Mouse (Mus musculus) C2C12 (cell line): Measurements from ENCODE around the gene H2afj. TPM values are rescaled to one million over a fixed set of nuclear protein-coding genes. Genes with fewer than 3 reads are reported as not detected.

Experiments
- H3K27me3 ChIP-seq: one replicate; pipeline ENCODE4 v1.6.1; 2011; ENCODE audit not compliant: control insufficient read depth, insufficient read depth, insufficient read length
- H3K36me3 ChIP-seq: one replicate; pipeline ENCODE4 v1.6.1; 2011; ENCODE audit not compliant: control insufficient read depth, insufficient read depth
- H3K4me3 ChIP-seq: one replicate; pipeline ENCODE4 v1.5.1; 2011; ENCODE audit warnings: mild to moderate bottlenecking, control low read depth; ENCODE audit not compliant: poor library complexity, insufficient read depth, severe bottlenecking
- H3K79me2 ChIP-seq: one replicate; pipeline ENCODE4 v1.6.1; 2011; ENCODE audit not compliant: control insufficient read depth, insufficient read depth
- H3K79me3 ChIP-seq: one replicate; pipeline ENCODE4 v1.6.1; 2011; ENCODE audit warnings: low read depth, control low read depth
- H3ac ChIP-seq: one replicate; pipeline ENCODE3; 2011; ENCODE audit warnings: low read depth; ENCODE audit not compliant: control insufficient read depth, insufficient read length
- CEBPB ChIP-seq: IDR thresholded peaks from one replicate; pipeline ENCODE4 v1.6.1; 2011; ENCODE audit warnings: low read depth, mild to moderate bottlenecking, control low read depth, moderate library complexity
- CTCF ChIP-seq: IDR thresholded peaks from one replicate; pipeline ENCODE4 v1.5.1; 2011; ENCODE audit not compliant: control insufficient read depth, insufficient read depth, insufficient read length
- FOSL1 ChIP-seq: IDR thresholded peaks from one replicate; pipeline ENCODE4 v1.8.0; 2011; ENCODE audit warnings: mild to moderate bottlenecking, low read length; ENCODE audit not compliant: poor library complexity, insufficient read depth, severe bottlenecking
- MAX ChIP-seq: IDR thresholded peaks from one replicate; pipeline ENCODE4 v1.6.1; 2011; ENCODE audit warnings: mild to moderate bottlenecking, control low read depth
- MYOD1 ChIP-seq: IDR thresholded peaks from one replicate; pipeline ENCODE4 v1.6.1; 2011; ENCODE audit warnings: low read depth; ENCODE audit not compliant: control insufficient read depth, insufficient read length
- MYOG ChIP-seq: IDR thresholded peaks from one replicate; pipeline ENCODE4 v1.6.1; 2011; ENCODE audit not compliant: control insufficient read depth, insufficient read length; ENCODE audit errors: extremely low read depth
- USF1 ChIP-seq: IDR thresholded peaks from one replicate; pipeline ENCODE4 v1.6.1; 2011; ENCODE audit warnings: low read depth, mild to moderate bottlenecking, control low read depth, moderate library complexity
- polyA plus RNA-seq: library from polyadenylated mRNA; unstranded; fragments of >200 nt; fragmentation: generic; extraction: Trizol; gene quantifications from one replicate; pipeline ENCODE4 v1.2.1, GENCODE M21; 2012; ENCODE audit warnings: missing spikeins

The H2afj gene
- polyA plus RNA-seq, 1 experiment: 322 TPM

DNA sequence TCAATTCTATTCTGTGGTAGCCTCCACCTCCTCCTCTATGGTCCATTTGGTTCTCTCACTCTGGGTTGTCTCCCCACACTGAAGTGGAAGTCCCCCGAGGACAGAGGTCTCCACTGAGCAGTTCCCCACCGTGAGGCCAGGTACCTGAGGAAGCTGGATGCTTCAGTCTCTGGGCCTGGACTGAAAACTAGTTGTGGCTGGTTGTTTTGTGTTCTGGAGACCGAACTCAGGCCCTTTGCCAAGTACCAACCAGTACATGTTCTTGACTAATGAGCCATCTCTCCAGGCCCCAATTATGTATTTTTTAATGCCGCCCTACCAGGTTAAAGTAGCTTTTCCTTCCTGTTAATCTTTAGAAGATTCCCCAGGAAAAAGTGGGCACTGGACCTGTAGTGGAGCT lies 44.3 kb downstream of the H2afj start:
- no peak overlapping the region for H3K4me3 ChIP-seq
- H3K36me3 ChIP-seq: no peaks in the 10 kb centered on the region
- no peaks in the 10 kb centered on the region for H3K27me3 ChIP-seq
- TF ChIP-seq FOSL1: no peak
- no peak for TF ChIP-seq MYOD1
- TF ChIP-seq MYOG: no peak
- TF ChIP-seq MAX: no peak
- no peak for TF ChIP-seq CTCF
- TF ChIP-seq USF1: no peak
- no peak for TF ChIP-seq CEBPB
- H3K79me3 ChIP-seq: no peaks in the 10 kb centered on the region
- no peak overlapping the region for H3ac ChIP-seq
- H3K79me2 ChIP-seq: no peaks in the 10 kb centered on the region

DNA sequence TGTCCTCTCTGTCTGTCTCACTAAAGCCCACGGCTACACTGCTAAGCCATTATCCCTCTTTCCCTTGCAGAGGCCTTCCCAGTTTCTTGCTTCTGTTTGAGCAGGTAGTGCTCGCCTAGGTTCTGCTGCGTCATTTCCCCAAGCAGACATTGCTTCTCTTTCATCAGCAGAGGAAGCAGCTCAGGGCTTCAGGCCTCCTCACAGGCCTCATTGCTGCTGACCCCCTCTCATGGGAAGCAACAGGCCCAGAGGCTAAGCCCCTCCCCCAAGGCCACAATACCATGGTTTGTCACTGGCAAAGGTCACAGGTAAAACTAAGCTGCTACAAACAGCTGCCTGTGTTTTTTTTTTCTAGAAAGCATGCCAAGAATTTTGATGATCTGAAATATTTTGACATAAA lies 44.7 kb downstream of the H2afj start:
- TF ChIP-seq FOSL1 (no peak), MYOD1 (no peak), USF1 (no peak), MYOG (no peak), CTCF (no peak), MAX (no peak), CEBPB (no peak)
- H3K27me3 ChIP-seq: no peaks in the 10 kb centered on the region
- no peaks in the 10 kb centered on the region for H3K79me2 ChIP-seq
- no peaks in the 10 kb centered on the region for H3K79me3 ChIP-seq
- H3ac ChIP-seq: no peak overlapping the region
- H3K36me3 ChIP-seq: no peaks in the 10 kb centered on the region
- no peak overlapping the region for H3K4me3 ChIP-seq

DNA sequence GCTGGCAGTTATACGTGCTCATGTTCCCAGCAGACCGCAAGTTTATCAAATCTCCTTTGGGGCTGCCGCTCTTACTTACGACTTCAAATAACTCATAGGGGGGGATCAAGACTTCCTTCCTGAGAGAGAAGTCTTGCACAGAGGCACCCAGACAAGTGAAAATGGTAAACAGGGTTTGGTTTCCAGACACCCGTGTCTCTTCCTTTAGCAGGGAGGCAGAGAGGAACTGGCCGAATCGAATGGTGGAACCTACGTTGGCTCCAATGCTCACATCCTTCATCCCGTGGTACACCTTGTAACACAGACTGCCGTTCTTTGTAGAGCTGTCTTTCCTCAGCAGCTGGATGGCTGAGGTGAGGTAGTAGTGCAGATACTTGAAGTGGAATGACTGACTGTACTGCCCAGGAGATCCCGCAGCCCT lies 46.3 kb downstream of the H2afj start:
- no peak overlapping the region for H3ac ChIP-seq
- no peak for TF ChIP-seq MYOG
- TF ChIP-seq MYOD1: no peak
- no peak for TF ChIP-seq CEBPB
- no peak for TF ChIP-seq USF1
- no peak for TF ChIP-seq FOSL1
- no peak for TF ChIP-seq CTCF
- no peak for TF ChIP-seq MAX
- no peaks in the 10 kb centered on the region for H3K79me2 ChIP-seq

DNA sequence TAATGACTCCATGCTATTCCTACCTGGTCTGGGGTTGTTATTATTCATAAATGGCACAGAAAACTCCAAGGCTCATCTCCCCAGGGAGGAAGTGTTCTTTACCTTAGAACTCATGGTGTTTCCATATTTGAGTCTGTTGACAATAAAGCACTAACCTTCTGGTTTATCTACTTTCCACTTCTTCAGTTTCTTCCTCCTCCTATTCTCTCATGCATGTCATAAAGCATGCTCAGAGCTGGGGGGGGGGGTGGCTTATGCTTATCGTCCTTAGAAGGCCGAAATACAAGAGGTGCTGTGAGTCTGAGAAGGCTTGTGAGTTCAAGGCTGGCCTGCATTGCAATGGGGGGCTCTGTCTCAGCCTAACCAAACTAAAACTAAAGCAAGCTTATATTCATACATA lies 47.1 kb downstream of the H2afj start:
- H3K36me3 ChIP-seq: no peaks in the 10 kb centered on the region
- H3K27me3 ChIP-seq: no peaks in the 10 kb centered on the region
- no peak overlapping the region for H3ac ChIP-seq
- no peaks in the 10 kb centered on the region for H3K79me3 ChIP-seq
- no peak overlapping the region for H3K4me3 ChIP-seq
- TF ChIP-seq CTCF: no peak
- TF ChIP-seq MAX: no peak
- no peak for TF ChIP-seq MYOG
- no peak for TF ChIP-seq MYOD1
- no peak for TF ChIP-seq USF1
- H3K79me2 ChIP-seq: no peaks in the 10 kb centered on the region

More for the DNA sequence above, 46.3 kb downstream of the H2afj start:
- no peak overlapping the region for H3K4me3 ChIP-seq
- H3K36me3 ChIP-seq: no peaks in the 10 kb centered on the region
- H3K27me3 ChIP-seq: no peaks in the 10 kb centered on the region
- no peaks in the 10 kb centered on the region for H3K79me3 ChIP-seq

DNA sequence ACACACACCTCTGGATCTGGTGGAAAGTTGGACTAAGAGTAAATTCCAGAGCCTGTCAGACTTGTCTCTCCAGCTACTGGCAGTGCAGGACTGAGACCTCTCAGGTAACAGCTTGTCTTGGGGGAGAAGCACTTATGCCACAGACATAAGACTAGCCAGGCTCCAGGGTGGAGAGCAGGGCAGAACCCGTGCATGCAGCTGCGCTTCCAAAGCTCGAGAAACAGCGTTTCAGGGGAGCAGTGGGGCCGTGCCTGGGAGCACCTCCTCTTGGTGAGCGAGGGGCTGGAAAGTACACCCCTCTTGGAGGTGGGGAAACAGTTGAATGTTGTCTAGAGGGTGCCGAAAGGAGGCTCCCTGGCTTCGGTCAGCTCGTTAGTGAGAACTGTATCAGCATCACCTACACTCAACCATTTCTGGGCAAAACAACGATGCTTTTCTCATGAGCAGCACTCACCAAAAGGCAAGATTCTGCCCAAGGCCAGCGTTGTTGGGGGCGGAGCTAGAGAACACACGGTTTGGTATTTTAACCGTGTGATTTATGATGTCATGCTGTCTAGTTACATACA lies 48.1 kb downstream of the H2afj start:
- H3K4me3 ChIP-seq: no peak overlapping the region

DNA sequence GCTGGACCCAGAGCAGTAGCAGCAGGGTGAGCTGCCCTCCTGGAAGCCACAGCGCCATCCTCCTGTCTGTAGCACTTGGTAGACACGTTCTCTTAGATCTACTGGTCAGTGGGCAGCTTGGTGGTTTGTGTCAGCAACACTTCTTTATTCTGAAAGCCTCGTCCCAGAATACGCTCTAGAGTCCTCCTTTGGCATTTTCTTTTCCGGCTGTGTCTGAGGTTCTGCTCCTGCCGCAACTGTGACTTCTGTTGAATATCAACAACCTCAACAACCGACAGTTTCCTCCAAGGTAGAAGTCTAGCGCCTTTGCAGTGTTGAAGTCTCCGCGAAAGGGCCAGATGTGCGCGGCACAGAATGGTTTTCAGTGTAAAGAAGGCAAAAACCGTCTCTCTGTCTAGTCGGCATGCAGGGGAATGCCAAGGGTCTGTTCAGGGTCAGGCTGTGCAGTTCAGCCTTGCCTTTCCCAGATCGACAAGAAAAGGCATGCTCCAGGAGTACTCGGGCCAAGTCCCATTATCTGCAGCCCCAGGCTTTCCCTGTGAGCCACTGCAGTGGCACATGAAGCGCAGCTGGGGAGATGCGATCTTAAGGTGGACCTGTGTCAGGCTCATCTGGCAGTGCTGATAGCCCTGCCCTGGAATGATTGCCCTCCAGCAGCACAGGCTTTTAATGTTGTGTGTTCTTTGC lies 49.3 kb downstream of the H2afj start, which contains the start of gene Art4:
Gene Art4, minus strand, starts transcription at position 548 of the 687 bp plus-strand sequence.
- TF ChIP-seq CEBPB: no peak
- no peak for TF ChIP-seq MAX
- TF ChIP-seq CTCF: no peak
- TF ChIP-seq USF1: no peak
- TF ChIP-seq FOSL1: no peak
- no peak for TF ChIP-seq MYOD1
- TF ChIP-seq MYOG: no peak
- Histone ChIP-seq H3K79me3 (no peaks in the 10 kb centered on the region), H3ac (no peak within 1 kb of the TSS), H3K79me2 (no peaks in the 10 kb centered on the region), H3K4me3 (no peak within 1 kb of the TSS), H3K27me3 (no peaks in the 10 kb centered on the region), H3K36me3 (no peaks in the 10 kb centered on the region)

More for the DNA sequence above, 48.1 kb downstream of the H2afj start:
- TF ChIP-seq MYOG (no peak), CTCF (no peak), CEBPB (no peak), FOSL1 (no peak), USF1 (no peak), MAX (no peak), MYOD1 (no peak)
- Histone ChIP-seq H3K36me3 (no peaks in the 10 kb centered on the region), H3K27me3 (no peaks in the 10 kb centered on the region), H3K79me3 (no peaks in the 10 kb centered on the region), H3ac (no peak overlapping the region), H3K79me2 (no peaks in the 10 kb centered on the region)
